Mouse (Mus musculus) left cerebral cortex, adult 8-10 months (tissue): ENCODE results near the gene Mslnl. TPM values are rescaled to one million over a fixed set of nuclear protein-coding genes. Genes with fewer than 3 reads are reported as not detected.

Experiments
- DNase-seq, 2 experiments: peaks; one replicate each; pipeline ENCODE4 v3.0.0; 2022; ENCODE audit warnings: low spot score in 2 of 2
- microRNA-seq, 2 experiments: library from miRNA; unstranded; fragments of <30 nt; microRNA quantifications; one replicate each; pipeline ENCODE4 v1.2.0; 2022
- total RNA-seq, 4 experiments: library from RNA; stranded (reverse); gene quantifications; 2 replicates each; pipeline ENCODE4 v1.2.4; 2022

The Mslnl gene
- total RNA-seq, 4 experiments from 2014 or later = 0.30 to 1.1 (median 0.70) TPM

DNA sequence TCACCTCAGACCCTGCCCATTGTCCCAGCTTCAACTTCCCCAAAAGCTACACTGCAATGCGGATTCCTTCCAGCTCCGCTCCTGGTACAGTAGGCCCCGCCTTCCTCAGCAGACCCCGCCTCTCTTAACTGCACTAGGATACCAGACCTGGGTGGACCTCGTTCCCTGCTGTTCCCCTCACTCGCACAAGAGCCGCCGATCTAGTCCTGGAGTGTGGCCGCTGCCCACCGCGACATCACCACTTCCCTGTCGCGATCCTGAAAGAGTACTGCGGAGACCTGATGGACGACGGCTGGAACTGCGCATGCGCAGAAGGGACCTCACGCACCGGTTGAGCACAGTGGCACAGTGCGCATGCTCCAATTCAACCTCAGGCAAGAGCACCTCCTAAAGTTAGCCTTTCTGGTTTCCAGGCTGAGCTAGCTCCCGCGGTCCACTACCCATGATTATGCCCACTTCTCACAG, 49.5 kb downstream of the Mslnl start, which contains the start of gene Haghl:
TSS of gene Haghl (minus strand) at position 393 of the 465 bp plus-strand sequence.
- peak; percentile 94 to 98 for DNase-seq

DNA sequence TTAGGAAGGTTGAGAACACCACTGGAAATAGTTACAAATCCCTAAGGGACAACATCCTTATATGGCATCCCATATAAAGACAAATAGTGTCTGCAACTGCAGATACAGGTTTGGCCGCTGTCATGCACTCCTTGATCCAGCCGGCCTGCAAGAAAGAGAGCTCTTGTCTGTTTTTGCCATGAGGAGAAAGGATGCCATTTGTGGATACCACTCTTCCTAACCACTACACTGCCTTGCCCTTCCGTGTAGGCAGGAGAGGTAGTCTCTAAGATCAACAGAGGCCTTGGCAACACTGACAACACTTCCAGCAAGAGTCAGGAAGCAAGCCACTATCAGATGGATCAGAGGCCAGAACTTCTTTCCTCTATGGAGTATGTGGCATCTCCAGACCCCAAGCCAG, 50.4 kb downstream of the Mslnl start, which contains the start of gene Ccdc78:
TSS of gene Ccdc78 (plus strand) at position 301 of the 400 bp plus-strand sequence.
- no peak for DNase-seq

DNA sequence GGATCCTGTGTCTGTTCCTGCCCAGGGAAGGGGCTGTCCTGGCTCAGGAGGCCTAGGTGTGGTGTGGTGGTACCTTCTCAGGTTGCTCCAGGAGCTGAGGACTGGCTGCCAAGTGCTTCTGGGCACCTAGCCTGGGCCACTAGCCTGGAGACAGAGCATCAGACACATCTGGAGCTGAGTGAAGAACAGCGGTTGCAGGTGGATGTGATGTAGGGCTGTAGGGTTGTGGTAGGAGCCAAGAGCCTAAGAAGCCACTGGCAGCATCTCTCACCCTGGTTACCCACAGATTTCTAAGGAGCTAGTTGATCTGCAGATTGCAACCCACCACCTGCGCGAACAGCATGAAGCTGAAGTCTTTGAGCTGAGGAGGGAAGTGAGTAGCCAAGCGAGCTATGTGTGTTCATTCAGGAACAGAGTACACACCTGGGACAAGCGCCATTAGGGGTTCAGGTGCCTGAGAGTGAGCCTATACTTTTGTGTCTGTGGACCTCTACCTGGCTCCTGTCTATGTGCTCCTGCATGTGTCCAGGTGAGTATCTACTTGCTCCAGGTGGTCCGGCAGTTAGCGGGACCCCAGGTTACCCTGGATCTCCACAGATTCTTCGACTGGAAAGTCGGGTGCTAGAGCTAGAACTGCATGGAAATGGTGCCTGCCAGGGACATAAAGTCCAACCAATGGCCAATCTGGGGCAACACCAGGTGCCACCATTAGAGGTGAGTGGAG, 51.1 kb downstream of the Mslnl start:
- DNase-seq = no peak

DNA sequence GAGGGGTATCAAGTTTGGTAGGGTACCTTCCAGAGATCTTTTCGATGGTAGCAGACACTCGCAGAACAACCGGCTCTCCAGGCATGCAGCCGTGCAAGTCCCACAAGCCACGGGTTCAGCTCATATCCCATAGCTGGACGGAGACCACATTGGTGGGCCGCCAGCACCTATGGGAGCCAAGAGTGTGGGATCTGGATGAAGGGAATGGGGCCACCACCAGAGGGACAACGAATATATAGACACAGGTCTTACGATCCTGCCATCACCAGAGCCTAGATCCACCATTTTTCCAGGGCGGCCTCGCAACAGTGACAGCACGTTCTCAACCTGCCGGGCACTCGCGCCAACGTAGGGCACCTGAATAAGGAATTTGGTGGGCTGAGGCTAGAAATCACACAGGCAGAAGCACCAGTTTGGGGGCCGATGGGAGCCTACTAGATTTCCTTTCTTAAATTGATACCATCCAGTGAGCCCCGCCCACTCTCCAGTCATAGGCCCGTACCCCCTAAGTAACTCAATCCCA, 55.5 kb downstream of the Mslnl start:
- DNase-seq = no peak

DNA sequence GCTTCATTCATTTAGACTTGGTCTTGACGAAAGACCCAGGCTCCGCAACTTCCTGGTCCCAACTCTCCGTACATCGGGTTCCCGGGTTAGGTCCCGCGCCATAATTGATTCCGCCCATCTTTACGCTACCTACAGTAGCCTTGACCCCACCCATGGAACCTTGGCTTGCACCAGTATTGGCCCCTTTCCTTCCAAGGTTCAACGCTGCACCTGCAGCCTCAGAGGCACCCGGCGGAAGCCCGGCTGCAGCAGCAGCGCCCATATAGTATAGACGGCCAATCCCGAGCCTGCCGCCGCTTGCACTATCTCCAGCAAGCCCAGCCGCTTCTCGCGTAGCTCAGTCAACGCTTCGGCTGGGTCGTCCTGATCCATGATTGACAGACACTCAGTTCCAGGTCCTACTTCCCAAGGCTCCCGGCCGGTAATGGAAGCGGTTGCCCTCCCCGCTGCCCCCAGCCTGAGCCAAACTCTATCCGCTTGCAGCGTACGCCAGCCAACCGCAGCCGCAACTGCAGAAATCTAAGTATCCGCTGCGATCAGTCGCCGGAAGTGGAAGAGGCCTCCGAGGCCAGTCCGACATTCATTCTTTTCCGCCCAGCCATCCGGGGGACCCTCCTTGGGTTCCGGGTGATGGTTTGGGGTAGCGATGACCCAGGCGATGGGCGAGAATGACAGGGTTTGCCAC, 56.1 kb downstream of the Mslnl start:
- DNase-seq = peak; percentile 70 to 85

DNA sequence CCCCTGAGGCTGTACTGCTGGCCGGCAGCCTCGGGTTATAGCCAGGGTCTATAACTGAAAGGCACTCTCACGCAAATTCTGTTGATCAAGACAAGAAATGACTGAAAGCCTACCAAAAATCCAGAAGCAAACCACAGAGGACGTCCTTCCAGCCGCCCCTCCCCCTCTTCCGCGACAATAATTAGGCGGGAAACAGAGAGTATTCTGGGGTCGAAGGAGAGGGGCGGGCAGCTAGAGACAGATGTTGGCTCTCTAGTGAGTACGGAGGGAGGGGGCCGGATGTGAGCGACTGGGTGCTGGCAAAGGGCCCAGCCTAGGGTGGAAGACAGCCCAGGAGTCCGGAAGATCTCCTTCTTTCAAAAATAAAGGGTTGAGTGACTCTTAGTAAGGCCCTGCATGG, 56.8 kb downstream of the Mslnl start, which contains the start of gene Fam173a:
TSS of gene Fam173a (minus strand) at position 287 of the 400 bp plus-strand sequence.
- peak in 1 of 2 experiments; percentile 68 for DNase-seq

DNA sequence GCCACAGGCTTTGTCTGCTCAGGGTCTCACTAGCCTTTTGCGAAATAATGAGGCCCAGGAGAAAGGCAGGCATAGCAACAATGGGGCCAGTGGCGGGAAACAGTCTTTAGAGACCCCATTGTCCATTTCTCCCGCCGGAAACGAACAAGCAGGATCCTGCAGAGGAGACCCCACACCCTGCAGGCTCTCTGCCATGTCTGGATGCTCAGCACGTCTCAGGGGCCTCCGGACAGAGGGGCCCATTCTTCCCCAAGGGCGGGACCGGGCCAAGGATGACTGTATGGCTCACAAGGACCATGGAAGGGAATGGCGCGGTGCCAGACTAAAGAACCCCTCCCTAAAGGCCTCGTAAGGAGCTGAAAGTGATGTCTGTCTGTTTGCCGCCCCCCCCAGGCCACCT, 58.4 kb downstream of the Mslnl start:
- no peak for DNase-seq

DNA sequence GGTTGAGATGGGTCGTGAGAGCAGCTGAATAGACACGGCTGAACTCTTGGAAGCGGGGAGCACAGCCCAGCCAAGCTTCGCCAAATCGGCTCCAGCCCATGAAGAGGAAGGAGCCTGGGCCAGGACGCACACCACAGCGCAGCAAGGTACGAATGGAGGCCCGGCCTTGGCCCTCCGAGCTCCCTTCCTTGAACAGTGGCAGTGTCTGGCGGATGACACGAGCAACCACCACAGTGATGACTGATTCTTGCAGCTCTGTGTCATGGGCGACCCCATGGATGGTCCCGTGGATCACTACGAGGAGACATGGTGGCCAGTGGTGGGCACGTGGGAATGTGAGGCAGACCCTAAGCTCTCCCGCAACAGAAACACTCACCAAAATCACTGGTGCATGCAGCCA, 59.2 kb downstream of the Mslnl start:
- DNase-seq = no peak

DNA sequence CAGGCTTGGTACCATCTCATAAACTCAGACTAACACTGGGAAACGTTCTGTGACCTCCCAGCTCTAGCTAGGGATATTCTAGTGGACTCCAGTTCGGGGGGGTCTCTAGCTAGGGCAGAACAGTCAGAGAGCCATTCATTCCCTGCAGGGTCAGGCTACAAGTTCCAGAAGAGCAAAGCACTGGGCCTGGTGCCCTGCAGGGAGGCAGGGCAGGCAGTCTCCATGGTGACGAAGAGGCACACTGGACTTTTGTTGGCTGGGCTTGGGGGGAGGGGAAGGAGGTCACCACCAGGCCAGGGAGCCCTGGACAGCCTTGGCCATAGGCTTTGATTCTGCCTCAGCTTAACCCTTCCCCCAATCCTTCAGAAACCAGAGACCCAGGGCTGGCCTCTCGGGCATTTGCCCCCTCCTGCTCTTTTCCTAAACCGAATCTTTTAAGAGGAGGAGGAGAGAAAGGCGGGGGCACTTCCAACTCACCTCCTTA, 59.8 kb downstream of the Mslnl start, which contains the start of gene AC134908.4:
TSS of gene AC134908.4 (minus strand) at position 51 of the 484 bp plus-strand sequence.
- DNase-seq = peak in 1 of 2 experiments; percentile 87

DNA sequence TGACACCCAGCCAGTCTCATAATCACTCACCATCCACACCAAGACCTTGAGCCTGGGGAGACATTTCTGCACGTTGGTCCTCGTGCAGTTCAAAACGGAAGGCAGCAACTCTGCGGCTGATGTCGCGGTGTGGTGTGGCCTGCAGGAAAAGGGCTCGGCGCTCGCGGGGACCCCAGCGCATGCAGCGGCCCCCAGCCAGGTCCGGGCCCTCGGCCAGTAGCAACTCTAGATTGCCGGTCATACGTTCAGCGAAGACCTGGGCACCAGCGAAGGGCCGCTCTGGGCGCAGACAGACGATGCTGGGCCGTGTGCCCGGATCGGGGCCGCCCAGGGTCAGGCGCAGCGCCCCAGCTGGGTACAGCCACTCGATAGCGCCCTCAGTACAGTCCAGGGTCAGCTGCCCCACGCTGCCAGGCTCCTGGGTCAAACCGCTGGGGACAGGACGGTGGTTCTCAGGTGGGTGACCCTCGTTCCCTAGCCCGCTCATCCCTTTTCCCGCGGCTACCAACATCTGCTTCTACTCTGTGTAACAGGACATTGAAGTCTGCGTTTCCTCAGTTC, 60.4 kb downstream of the Mslnl start:
- no peak for DNase-seq

DNA sequence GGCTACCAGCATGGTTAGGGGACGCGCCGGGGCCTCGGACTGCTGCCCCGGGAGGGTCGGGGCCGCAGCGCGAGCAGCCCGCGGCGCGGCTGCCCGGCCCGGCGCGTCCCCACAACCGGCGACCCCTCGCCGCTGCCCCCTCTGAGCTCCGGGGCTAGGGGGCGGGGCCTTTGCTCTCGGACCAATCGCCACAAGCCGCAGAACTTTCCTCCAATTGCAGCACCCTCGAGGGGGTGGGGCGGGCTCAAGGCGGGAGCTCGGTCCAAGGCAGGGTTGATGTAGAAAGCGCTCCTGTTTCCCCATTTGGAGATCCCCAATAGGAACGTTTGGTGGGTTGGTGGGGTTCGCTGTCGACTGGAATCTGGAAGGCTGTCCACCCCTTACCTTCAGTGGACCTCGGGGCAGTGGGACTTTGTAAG, 61.1 kb downstream of the Mslnl start, which contains the start of gene Metrn:
TSS of gene Metrn (minus strand) at position 186 of the 419 bp plus-strand sequence.
- peak in 1 of 2 experiments; percentile 68 for DNase-seq

Small RNA genes lying within 50 kb of the gene (microRNA-seq; reads per million reads assigned to microRNA genes)
- 0 reads per million in 2 experiments for gene Gm25083
- 2.1 to 2.2 reads per million in 2 experiments for gene Mir6966

Other genes starting within 250 kb of the Mslnl start
- gene Sstr5, start 238.8 kb upstream of the Mslnl start, total RNA-seq = 1 to 10 TPM; 1.4 to 1.7 (median 1.5) TPM
- gene Sox8, start 165.4 kb upstream of the Mslnl start, total RNA-seq = 10 to 100 TPM; 49.8 to 68.7 (median 54.9) TPM
- gene Lmf1, start 157.0 kb upstream of the Mslnl start, total RNA-seq = 10 to 100 TPM; 22.0 to 26.3 (median 24.6) TPM
- gene Gng13, start 18.9 kb upstream of the Mslnl start, total RNA-seq = 100 to 1,000 TPM; 125 to 148 (median 137) TPM
- gene Chtf18, start 8.6 kb upstream of the Mslnl start, total RNA-seq = 1 to 10 TPM; 1.8 to 3.1 (median 2.1) TPM
- gene Rpusd1, start 8.4 kb upstream of the Mslnl start, total RNA-seq = 10 to 100 TPM; 55.9 to 61.2 (median 58.2) TPM
- gene Msln, start 18.3 kb downstream of the Mslnl start, total RNA-seq = 1 to 10 TPM; 2.3 to 4.9 (median 2.6) TPM
- gene Narfl, start 37.7 kb downstream of the Mslnl start, total RNA-seq = 10 to 100 TPM; 32.1 to 40.6 (median 37.2) TPM
- 100 to 1,000 TPM; 120 to 140 (median 140) TPM for gene Haghl, start 49.6 kb downstream of the Mslnl start, total RNA-seq
- gene Ccdc78, start 50.5 kb downstream of the Mslnl start, total RNA-seq = under 1 TPM in 3 of 4 experiments, not detected in 1; 0.37 to 0.84 (median 0.37) TPM
- gene Fam173a, start 56.9 kb downstream of the Mslnl start, total RNA-seq = 10 to 100 TPM; 83.6 to 99.1 (median 88.6) TPM
- gene AC134908.4, start 59.6 kb downstream of the Mslnl start, total RNA-seq = 1 to 10 TPM in 2 of 4 experiments, not detected in 2; 1.8 to 3.3 TPM
- 10 to 100 TPM; 83.0 to 89.4 (median 88.3) TPM for gene Metrn, start 61.1 kb downstream of the Mslnl start, total RNA-seq
- 100 to 1,000 TPM; 603 to 725 (median 681) TPM for gene Fbxl16, start 73.0 kb downstream of the Mslnl start, total RNA-seq
- 10 to 100 TPM; 22.1 to 28.5 (median 26.8) TPM for gene Wdr24, start 87.6 kb downstream of the Mslnl start, total RNA-seq
- 10 to 100 TPM; 52.6 to 63.8 (median 56.4) TPM for gene Jmjd8, start 92.8 kb downstream of the Mslnl start, total RNA-seq
- gene Stub1, start 97.4 kb downstream of the Mslnl start, total RNA-seq = 100 to 1,000 TPM; 168 to 175 (median 172) TPM
- 10 to 100 TPM; 32.6 to 42.3 (median 37.5) TPM for gene Rhbdl1, start 101.3 kb downstream of the Mslnl start, total RNA-seq
- gene Gm20683, start 105.7 kb downstream of the Mslnl start, total RNA-seq = 10 to 100 TPM; 19.4 to 25.5 (median 21.2) TPM
- gene Rhot2, start 108.8 kb downstream of the Mslnl start, total RNA-seq = 10 to 100 TPM; 59.9 to 86.5 (median 78.9) TPM
- 10 to 100 TPM; 23.4 to 29.1 (median 24.5) TPM for gene Wdr90, start 125.5 kb downstream of the Mslnl start, total RNA-seq
- gene Mcrip2, start 132.7 kb downstream of the Mslnl start, total RNA-seq = 10 to 100 TPM; 16.8 to 25.2 (median 19.0) TPM
- gene Mettl26, start 139.0 kb downstream of the Mslnl start, total RNA-seq = 10 to 100 TPM; 31.4 to 37.3 (median 34.6) TPM
- gene Wfikkn1, start 144.8 kb downstream of the Mslnl start, total RNA-seq = 1 to 10 TPM; 1.4 to 3.2 (median 1.5) TPM
- 10 to 100 TPM; 39.7 to 46.1 (median 45.1) TPM for gene Rab40c, start 183.7 kb downstream of the Mslnl start, total RNA-seq
- gene Pigq, start 208.9 kb downstream of the Mslnl start, total RNA-seq = 100 to 1,000 TPM; 104 to 113 (median 104) TPM
- under 1 TPM; 0.41 to 0.74 (median 0.48) TPM for gene Nhlrc4, start 208.9 kb downstream of the Mslnl start, total RNA-seq
- gene A930017K11Rik, start 216.5 kb downstream of the Mslnl start, total RNA-seq = 1 to 10 TPM in 3 of 4 experiments, under 1 TPM in 1; 0.63 to 1.8 (median 1.4) TPM
- 10 to 100 TPM; 34.3 to 50.9 (median 46.4) TPM for gene Capn15, start 249.8 kb downstream of the Mslnl start, total RNA-seq